Mouse (Mus musculus) monocyte, adult 2 months (primary cell): ENCODE results near the gene Copb1.

Experiments
- DNase-seq, 2 experiments: peaks; one replicate each; pipeline ENCODE4 v3.0.0; 2022; ENCODE audit warnings: low spot score in 2 of 2, low read depth in 1 of 2

Gene Copb1

DNA sequence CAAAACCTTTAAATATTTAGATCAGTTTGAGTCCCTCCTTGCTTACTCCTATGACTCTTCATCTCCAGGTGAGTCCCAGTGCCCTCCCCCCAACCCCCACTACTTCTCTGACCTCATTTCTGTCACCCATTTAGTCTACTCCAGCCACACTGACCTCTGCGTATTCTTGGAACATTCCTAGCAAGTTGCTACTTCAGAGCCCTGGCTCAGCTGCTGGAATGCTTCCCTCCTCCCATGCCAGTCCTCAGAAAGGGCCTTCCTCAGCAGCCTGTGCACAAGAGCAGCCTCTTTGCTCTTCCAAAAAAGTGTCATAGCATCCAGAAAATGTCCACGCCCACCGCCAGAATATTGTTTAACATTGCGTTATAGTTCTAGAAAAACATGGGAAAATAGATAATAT is 84.5 kb downstream of the Copb1 start:
- no peak for DNase-seq

DNA sequence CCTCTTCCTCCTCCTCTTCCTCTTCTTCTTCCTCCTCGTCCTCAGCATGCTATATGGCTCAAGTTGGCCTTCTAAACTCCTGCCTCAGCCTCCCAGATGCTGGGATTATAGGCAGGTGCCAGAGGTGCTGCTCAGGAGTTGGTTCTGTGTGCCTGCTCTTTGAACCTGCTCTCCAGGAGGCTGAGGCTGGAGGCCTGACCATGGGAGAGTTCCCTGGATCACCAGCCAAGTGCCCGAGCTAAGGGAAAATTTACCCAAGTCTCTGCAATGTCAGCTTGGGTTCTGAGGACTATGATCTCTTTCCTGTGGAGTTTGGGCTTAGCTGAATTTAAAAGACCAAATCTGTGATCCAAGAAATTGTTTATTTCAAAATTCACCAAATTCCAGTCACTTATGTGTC is 85.1 kb downstream of the Copb1 start:
- no peak for DNase-seq
